Mouse (Mus musculus): ENCODE results near the gene Smu1. TPM values are rescaled to one million over a fixed set of nuclear protein-coding genes. Genes with fewer than 3 reads are reported as not detected.
A peak's percentile ranks its signal among the peaks of the same experiment; 100 is the strongest.

Smu1 gene
- polyA plus RNA-seq, 1 experiment from 2014 or later = 56.8 TPM

GRCm38 (mm10) chr4:40781797-40782495, 24.2 kb upstream of the Smu1 start:
- Histone ChIP-seq H3K4me1 (ENCODE audit: insufficient read depth) (peaks cover 17% of the 10 kb centered on the region), H3K36me3 (replicated peaks; ENCODE audit: insufficient read depth, low read length) (no peaks in the 10 kb centered on the region), H3K9me3 (ENCODE audit: low read length) (no peaks in the 10 kb centered on the region), H3K27ac (ENCODE audit: low read depth) (peak overlapping the region; percentile 62), H3K4me2 (ENCODE audit: low read depth, low read length) (peak overlapping the region; percentile 53), H3K4me3 (ENCODE audit: low read depth, low read length) (no peak overlapping the region), H3K9ac (replicated peaks) (0 out of 2 replicates have a peak overlapping the region, but pooled peaks have one; percentile 18), H3K27me3 (ENCODE audit: insufficient read depth, low read length) (no peaks in the 10 kb centered on the region)
- TF ChIP-seq EP300 (IDR thresholded peaks at IDR 0.05; ENCODE audit: low read depth) (no peak), CTCF (IDR thresholded peaks at IDR 0.05; ENCODE audit: low read depth) (no peak)
- DNase-seq (no peak), ATAC-seq (peak; percentile 57)
- WGBS (ENCODE audit: insufficient replicate concordance) = 18% methylated on average over 8 of the region's 8 CpGs

GRCm38 (mm10) chr4:40781143-40781542, 23.4 kb upstream of the Smu1 start:
- ATAC-seq (peak; percentile 57), DNase-seq (peak; percentile 67)
- H3K27me3 ChIP-seq (ENCODE audit: insufficient read depth, low read length) = no peaks in the 10 kb centered on the region
- 14% methylated on average over 3 of the region's 3 CpGs for WGBS (ENCODE audit: insufficient replicate concordance)
- peak overlapping the region; percentile 53 for H3K4me2 ChIP-seq (ENCODE audit: low read depth, low read length)
- H3K9me3 ChIP-seq (ENCODE audit: low read length) = no peaks in the 10 kb centered on the region
- no peak overlapping the region for H3K4me3 ChIP-seq (ENCODE audit: low read depth, low read length)
- TF ChIP-seq EP300 (IDR thresholded peaks at IDR 0.05; ENCODE audit: low read depth) = no peak
- TF ChIP-seq CTCF (IDR thresholded peaks at IDR 0.05; ENCODE audit: low read depth) = no peak
- H3K27ac ChIP-seq (ENCODE audit: low read depth) = peak overlapping the region; percentile 62
- no peaks in the 10 kb centered on the region for H3K36me3 ChIP-seq (replicated peaks; ENCODE audit: insufficient read depth, low read length)
- H3K4me1 ChIP-seq (ENCODE audit: insufficient read depth) = peaks cover 21% of the 10 kb centered on the region
- 0 out of 2 replicates have a peak overlapping the region, but pooled peaks have one; percentile 18 for H3K9ac ChIP-seq (replicated peaks)

- ATAC-seq = no peak
- Histone ChIP-seq H3K27ac (ENCODE audit: low read depth) (no peak overlapping the region), H3K9me3 (ENCODE audit: low read length) (no peaks in the 10 kb centered on the region), H3K9ac (replicated peaks) (no peak overlapping the region), H3K4me3 (ENCODE audit: low read depth, low read length) (no peak overlapping the region), H3K36me3 (replicated peaks; ENCODE audit: insufficient read depth, low read length) (no peaks in the 10 kb centered on the region), H3K4me2 (ENCODE audit: low read depth, low read length) (no peak overlapping the region), H3K27me3 (ENCODE audit: insufficient read depth, low read length) (no peaks in the 10 kb centered on the region), H3K4me1 (ENCODE audit: insufficient read depth) (peaks cover 26% of the 10 kb centered on the region)
- no peak for DNase-seq
- no peak for TF ChIP-seq EP300 (IDR thresholded peaks at IDR 0.05; ENCODE audit: low read depth)
- peak; percentile 36 for TF ChIP-seq CTCF (IDR thresholded peaks at IDR 0.05; ENCODE audit: low read depth)
- 70% methylated on average over 6 of the region's 6 CpGs for WGBS (ENCODE audit: insufficient replicate concordance)
Measured at GRCm38 (mm10) chr4:40778656-40779055, 20.9 kb upstream of the Smu1 start.

GRCm38 (mm10) chr4:40777116-40777515, 19.4 kb upstream of the Smu1 start:
- H3K9ac ChIP-seq (replicated peaks) = no peak overlapping the region
- H3K4me1 ChIP-seq (ENCODE audit: insufficient read depth) = peaks cover 24% of the 10 kb centered on the region
- no peak overlapping the region for H3K27ac ChIP-seq (ENCODE audit: low read depth)
- no peaks in the 10 kb centered on the region for H3K36me3 ChIP-seq (replicated peaks; ENCODE audit: insufficient read depth, low read length)
- no peak for DNase-seq
- TF ChIP-seq CTCF (IDR thresholded peaks at IDR 0.05; ENCODE audit: low read depth) (no peak), EP300 (IDR thresholded peaks at IDR 0.05; ENCODE audit: low read depth) (no peak)
- no peak overlapping the region for H3K4me3 ChIP-seq (ENCODE audit: low read depth, low read length)
- no peaks in the 10 kb centered on the region for H3K27me3 ChIP-seq (ENCODE audit: insufficient read depth, low read length)
- no peak for ATAC-seq
- 24% methylated on average over 2 of the region's 2 CpGs for WGBS (ENCODE audit: insufficient replicate concordance)
- H3K9me3 ChIP-seq (ENCODE audit: low read length) = no peaks in the 10 kb centered on the region
- no peak overlapping the region for H3K4me2 ChIP-seq (ENCODE audit: low read depth, low read length)

- H3K9me3 ChIP-seq (ENCODE audit: low read length) = no peaks in the 10 kb centered on the region
- H3K4me3 ChIP-seq (ENCODE audit: low read depth, low read length) = no peak overlapping the region
- H3K27ac ChIP-seq (ENCODE audit: low read depth) = no peak overlapping the region
- no peak overlapping the region for H3K4me2 ChIP-seq (ENCODE audit: low read depth, low read length)
- WGBS (ENCODE audit: insufficient replicate concordance) = 64% methylated on average over 4 of the region's 4 CpGs
- ATAC-seq (no peak), DNase-seq (peak; percentile 43)
- TF ChIP-seq CTCF (IDR thresholded peaks at IDR 0.05; ENCODE audit: low read depth) (no peak), EP300 (IDR thresholded peaks at IDR 0.05; ENCODE audit: low read depth) (no peak)
- H3K36me3 ChIP-seq (replicated peaks; ENCODE audit: insufficient read depth, low read length) = no peaks in the 10 kb centered on the region
- no peak overlapping the region for H3K9ac ChIP-seq (replicated peaks)
- H3K4me1 ChIP-seq (ENCODE audit: insufficient read depth) = peaks cover 17% of the 10 kb centered on the region
- no peaks in the 10 kb centered on the region for H3K27me3 ChIP-seq (ENCODE audit: insufficient read depth, low read length)
Measured at GRCm38 (mm10) chr4:40776416-40776815, 18.7 kb upstream of the Smu1 start.

DNA sequence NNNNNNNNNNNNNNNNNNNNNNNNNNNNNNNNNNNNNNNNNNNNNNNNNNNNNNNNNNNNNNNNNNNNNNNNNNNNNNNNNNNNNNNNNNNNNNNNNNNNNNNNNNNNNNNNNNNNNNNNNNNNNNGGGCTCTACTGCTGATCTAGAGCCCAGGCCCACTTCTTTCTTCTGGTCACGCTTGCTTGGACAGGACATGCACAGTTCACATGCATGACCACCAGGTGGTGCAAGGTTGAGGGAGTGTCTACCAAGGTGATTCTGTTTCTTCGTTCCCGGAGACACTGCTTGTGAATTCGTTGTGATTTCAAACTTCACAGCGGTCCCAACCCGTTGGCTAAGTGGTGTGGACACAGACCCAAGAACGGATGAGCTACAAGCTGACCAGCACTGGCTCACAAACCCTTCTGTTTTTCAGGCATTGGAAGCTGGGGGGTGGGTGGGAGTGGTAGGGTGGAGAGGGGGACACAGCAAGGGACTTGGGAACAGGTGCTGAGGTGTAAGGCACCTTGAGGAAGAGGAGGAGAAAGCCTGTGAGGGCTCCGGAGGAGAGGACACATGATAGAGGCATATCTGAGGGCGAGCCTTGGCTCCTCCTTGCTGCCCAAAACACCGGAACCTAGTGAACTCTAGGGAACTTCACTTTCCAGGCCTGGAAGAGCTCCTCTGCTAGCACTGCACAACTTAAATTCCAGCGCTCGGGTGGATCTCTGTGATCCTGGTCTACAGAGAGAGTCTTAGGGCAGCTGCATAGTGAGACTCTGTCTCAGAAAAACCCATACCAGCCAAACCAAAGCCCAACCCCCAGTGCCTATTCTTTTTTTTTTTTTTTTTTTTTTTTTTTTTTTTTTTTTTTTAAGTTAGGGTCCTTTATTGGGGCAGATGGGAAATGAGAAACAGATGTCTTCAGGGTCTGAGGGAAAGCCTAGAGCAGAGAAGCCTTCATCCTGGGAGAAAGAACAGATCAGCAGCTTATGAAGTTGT, 16.8 kb upstream of the Smu1 start:
- Histone ChIP-seq H3K9me3 (ENCODE audit: low read length) (no peaks in the 10 kb centered on the region), H3K27ac (ENCODE audit: low read depth) (0 out of 2 replicates have a peak overlapping the region, but pooled peaks have one; percentile 41), H3K4me1 (ENCODE audit: insufficient read depth) (peaks cover 14% of the 10 kb centered on the region; the same call in 1 of the 2 replicates), H3K4me3 (ENCODE audit: low read depth, low read length) (peak overlapping the region; percentile 24), H3K27me3 (ENCODE audit: insufficient read depth, low read length) (no peaks in the 10 kb centered on the region), H3K36me3 (replicated peaks; ENCODE audit: insufficient read depth, low read length) (no peaks in the 10 kb centered on the region), H3K4me2 (ENCODE audit: low read depth, low read length) (peak overlapping the region; percentile 64), H3K9ac (replicated peaks) (peak overlapping the region; percentile 30; the same call in 1 of the 2 replicates)
- ATAC-seq (peak; percentile 54; the same call in 1 of the 2 replicates), DNase-seq (peak; percentile 84)
- WGBS (ENCODE audit: insufficient replicate concordance) = 19% methylated on average over 12 of the region's 12 CpGs
- peak; percentile 97 for TF ChIP-seq CTCF (IDR thresholded peaks at IDR 0.05; ENCODE audit: low read depth)
- no peak for TF ChIP-seq EP300 (IDR thresholded peaks at IDR 0.05; ENCODE audit: low read depth)
